Mouse (Mus musculus) layer of hippocampus, adult 9-10 months (tissue): ENCODE results near the gene Tbx18.

ENCODE experiments used
- DNase-seq: peaks from one replicate; pipeline ENCODE4 v3.0.0; 2022; ENCODE audit warnings: low spot score

The Tbx18 gene

GRCm38 (mm10) chr9:87730961-87731535 lies at the start of gene Tbx18:
Tbx18 (minus strand) TSS chr9:87731260.
- DNase-seq = no peak

GRCm38 (mm10) chr9:87773951-87774350 lies 42.9 kb upstream of the Tbx18 start:
- DNase-seq = no peak

GRCm38 (mm10) chr9:87755621-87756020 lies 24.6 kb upstream of the Tbx18 start:
- DNase-seq = no peak

GRCm38 (mm10) chr9:87741599-87741998 lies 10.5 kb upstream of the Tbx18 start:
- DNase-seq = no peak

- DNase-seq = no peak
These were observed 9.6 kb upstream of the Tbx18 start for GRCm38 (mm10) chr9:87740667-87741066.

GRCm38 (mm10) chr9:87740241-87740645 lies 9.2 kb upstream of the Tbx18 start:
- no peak for DNase-seq

GRCm38 (mm10) chr9:87739543-87740161 lies 8.6 kb upstream of the Tbx18 start:
- no peak for DNase-seq

- DNase-seq = no peak
These were observed 7.9 kb upstream of the Tbx18 start for GRCm38 (mm10) chr9:87738766-87739542.

- DNase-seq = no peak
These were observed 7.1 kb upstream of the Tbx18 start for GRCm38 (mm10) chr9:87738123-87738522.

GRCm38 (mm10) chr9:87737271-87737670 lies 6.2 kb upstream of the Tbx18 start:
- no peak for DNase-seq

GRCm38 (mm10) chr9:87735046-87735445 lies 4.0 kb upstream of the Tbx18 start:
- no peak for DNase-seq

- DNase-seq = no peak
These were observed 3.6 kb upstream of the Tbx18 start for GRCm38 (mm10) chr9:87734631-87735030.

GRCm38 (mm10) chr9:87733732-87734131 lies 2.7 kb upstream of the Tbx18 start:
- no peak for DNase-seq

GRCm38 (mm10) chr9:87733236-87733630 lies 2.2 kb upstream of the Tbx18 start:
- DNase-seq = no peak

- DNase-seq = no peak
These were observed 1.6 kb upstream of the Tbx18 start for GRCm38 (mm10) chr9:87732416-87733235.

- DNase-seq = no peak
These were observed 644 bp downstream of the Tbx18 start for GRCm38 (mm10) chr9:87730271-87730960.

- no peak for DNase-seq
These were observed 1.5 kb downstream of the Tbx18 start for GRCm38 (mm10) chr9:87729316-87730270.

- no peak for DNase-seq
These were observed 3.0 kb downstream of the Tbx18 start for GRCm38 (mm10) chr9:87728107-87728506.

- no peak for DNase-seq
These were observed 3.7 kb downstream of the Tbx18 start for GRCm38 (mm10) chr9:87727155-87727953.

- no peak for DNase-seq
These were observed 9.3 kb downstream of the Tbx18 start for GRCm38 (mm10) chr9:87721793-87722192.
